Mouse (Mus musculus) myocyte (in vitro differentiated cells): ENCODE measurements at regions not wholly inside any gene's neighbourhood (a gene's known extent, or its start where the extent isn't known, plus 50 kb on each side); places are given as distances from the start of the nearest gene placed in this dataset.

Experiments used
- CEBPB ChIP-seq: IDR thresholded peaks from 2 replicates; pipeline ENCODE4 v1.6.1; 2011; ENCODE audit warnings: mild to moderate bottlenecking, moderate library complexity; ENCODE audit not compliant: poor library complexity, insufficient read depth, severe bottlenecking
- MAX ChIP-seq: IDR thresholded peaks from one replicate; pipeline ENCODE4 v1.6.1; 2011; ENCODE audit warnings: low read depth, mild to moderate bottlenecking, control low read depth
- MYOG ChIP-seq, 3 experiments: IDR thresholded peaks; one replicate each; pipeline ENCODE4 v1.6.1; 2011; ENCODE audit warnings: control low read depth in 2 of 3, low read depth in 2 of 3, mild to moderate bottlenecking in 2 of 3; ENCODE audit not compliant: insufficient read length in 2 of 3, control insufficient read depth in 1 of 3, insufficient read depth in 1 of 3
- POLR2A ChIP-seq: IDR thresholded peaks from one replicate; pipeline ENCODE4 v1.6.1; 2011; ENCODE audit warnings: low read depth, mild to moderate bottlenecking, control low read depth, moderate library complexity; ENCODE audit not compliant: insufficient read length
- POLR2AphosphoS2 ChIP-seq: IDR thresholded peaks from one replicate; pipeline ENCODE4 v1.6.1; 2011; ENCODE audit warnings: low read depth, control low read depth; ENCODE audit not compliant: insufficient read length
- TCF12 ChIP-seq: IDR thresholded peaks from one replicate; pipeline ENCODE4 v1.6.1; 2011; ENCODE audit warnings: mild to moderate bottlenecking, control low read depth; ENCODE audit not compliant: poor library complexity, insufficient read depth, severe bottlenecking

- TF ChIP-seq POLR2AphosphoS2 (no peak), POLR2A (no peak), MAX (no peak), TCF12 (no peak), CEBPB (no peak), MYOG (IDR thresholded peaks at IDR 0.05; ENCODE audit: control insufficient read depth in 1 of 3, insufficient read depth in 1 of 3, insufficient read length in 2 of 3, low read depth in 2 of 3) (no peak)
These were observed 282.2 kb downstream of the Fbxo8 start for GRCm38 (mm10) chr8:56833129-56833528.
